Mouse (Mus musculus) B cell, adult (primary cell): ENCODE results near the gene Trim40. TPM values are rescaled to one million over a fixed set of nuclear protein-coding genes. Genes with fewer than 3 reads are reported as not detected.

Source experiments
- total RNA-seq: library from RNA; stranded (reverse); gene quantifications from 4 replicates; pipeline ENCODE4 v1.2.4, GENCODE M21; 2023; ENCODE audit not compliant: inconsistent age

Gene Trim40
- 0.24 to 0.93 TPM in 2 of 4 replicates, not detected in the others for total RNA-seq

DNA sequence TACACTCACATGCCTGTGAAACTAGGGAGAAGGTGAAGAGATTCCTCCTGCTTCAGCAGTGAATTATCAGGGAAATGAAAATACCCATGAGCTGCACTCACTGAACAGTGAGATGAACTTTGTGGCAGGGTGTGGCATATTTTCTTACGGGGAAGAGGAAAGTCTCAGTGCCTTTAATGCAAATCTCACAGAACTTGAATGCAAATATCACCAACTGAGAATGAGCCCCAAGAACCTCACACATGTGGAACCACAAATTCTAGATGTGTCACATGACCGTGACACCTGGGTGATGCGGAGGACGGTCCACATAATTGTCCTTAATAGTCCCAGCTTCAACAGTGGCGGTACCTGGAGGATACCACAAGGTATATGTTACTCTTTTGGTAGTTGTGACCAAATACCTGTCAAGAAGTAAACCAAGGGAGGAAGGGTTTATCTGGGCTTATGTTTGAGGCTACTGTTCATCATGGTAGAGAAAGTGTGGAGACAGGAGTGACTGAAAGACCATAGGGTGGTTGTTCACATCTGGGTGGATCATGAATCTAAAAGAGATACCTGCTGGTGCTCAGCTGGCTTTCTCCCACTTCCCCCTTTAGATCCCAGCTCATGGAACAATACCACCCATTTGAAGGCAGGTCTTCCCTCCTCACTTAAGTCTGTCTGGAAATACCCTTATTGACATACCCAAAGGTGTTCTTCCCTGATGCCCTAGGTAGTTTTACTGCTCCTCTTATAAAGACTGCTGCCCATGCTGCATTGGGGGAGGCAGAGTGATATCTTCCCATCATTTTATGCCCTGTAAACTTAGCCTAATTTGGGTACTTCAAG, at the start of gene Trim40:
Trim40 (minus strand) TSS at position 51 of the 831 bp plus-strand sequence.

DNA sequence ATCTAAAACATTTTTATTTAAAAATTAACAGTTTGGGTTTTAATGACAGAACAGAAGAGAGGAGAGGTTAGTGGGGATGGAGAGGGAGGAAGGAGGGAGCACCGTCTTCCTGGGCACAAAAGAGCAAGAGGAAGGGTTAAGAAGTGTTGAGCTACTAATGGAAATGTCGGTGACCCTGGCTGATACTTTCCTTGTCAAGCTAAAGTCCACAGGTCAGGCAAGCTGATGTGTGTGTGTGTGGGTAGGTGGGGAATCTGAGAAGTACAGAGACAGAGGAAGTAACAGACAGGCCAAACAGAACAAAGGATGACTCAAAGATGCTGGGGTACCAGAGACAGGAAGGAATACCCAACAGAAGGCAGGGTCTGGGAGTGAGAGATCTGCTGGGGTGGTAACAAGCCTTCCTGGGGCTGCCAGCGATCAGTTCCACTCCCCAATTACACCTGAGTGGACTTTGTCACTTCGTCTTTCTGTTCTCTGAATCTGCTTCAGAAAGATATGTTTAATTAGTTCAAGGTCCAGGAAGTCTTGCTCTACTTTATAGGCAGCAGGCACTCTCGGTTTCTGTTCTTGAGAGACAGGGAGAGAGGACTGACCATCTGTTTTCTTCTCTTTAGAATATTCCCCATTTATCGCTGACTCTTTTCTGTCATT, 7.8 kb upstream of the Trim40 start, which contains the start of gene Trim31:
Trim31 (plus strand) TSS at position 567 of the 654 bp plus-strand sequence.

DNA sequence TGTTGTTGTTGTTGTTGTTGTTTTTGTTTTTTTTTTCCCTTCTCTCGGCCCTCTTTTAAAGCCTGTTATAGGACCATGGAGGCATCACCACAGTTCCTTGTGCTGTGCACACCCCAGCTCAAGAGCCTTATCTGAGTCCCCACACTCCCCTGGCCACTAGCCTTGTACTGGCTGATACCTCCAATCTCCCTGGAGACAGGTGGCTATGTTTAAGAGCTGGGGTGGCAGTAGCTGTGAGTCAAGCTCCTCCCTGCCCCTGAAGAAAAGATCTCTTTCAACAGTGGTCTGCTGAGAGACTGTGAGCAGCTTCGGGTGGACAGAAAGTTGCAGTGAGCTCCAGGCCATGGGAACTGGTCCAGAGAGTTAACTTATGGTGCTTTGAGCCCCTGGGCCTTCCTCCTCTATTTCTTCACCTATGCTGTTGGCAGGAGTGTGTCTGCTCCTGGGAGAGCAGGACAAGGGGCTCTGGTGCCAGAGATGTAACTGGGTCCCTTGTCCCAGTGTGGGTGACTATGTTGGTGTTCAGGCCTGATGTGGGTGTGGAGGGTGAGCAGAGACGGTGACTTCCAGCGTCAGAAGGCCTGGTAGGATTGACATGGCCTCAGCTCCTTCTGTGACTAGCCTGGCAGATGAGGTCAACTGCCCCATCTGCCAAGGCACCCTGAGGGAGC, 20.5 kb downstream of the Trim40 start, which contains the start of gene Trim10:
Trim10 (plus strand) TSS at position 291 of the 671 bp plus-strand sequence.

DNA sequence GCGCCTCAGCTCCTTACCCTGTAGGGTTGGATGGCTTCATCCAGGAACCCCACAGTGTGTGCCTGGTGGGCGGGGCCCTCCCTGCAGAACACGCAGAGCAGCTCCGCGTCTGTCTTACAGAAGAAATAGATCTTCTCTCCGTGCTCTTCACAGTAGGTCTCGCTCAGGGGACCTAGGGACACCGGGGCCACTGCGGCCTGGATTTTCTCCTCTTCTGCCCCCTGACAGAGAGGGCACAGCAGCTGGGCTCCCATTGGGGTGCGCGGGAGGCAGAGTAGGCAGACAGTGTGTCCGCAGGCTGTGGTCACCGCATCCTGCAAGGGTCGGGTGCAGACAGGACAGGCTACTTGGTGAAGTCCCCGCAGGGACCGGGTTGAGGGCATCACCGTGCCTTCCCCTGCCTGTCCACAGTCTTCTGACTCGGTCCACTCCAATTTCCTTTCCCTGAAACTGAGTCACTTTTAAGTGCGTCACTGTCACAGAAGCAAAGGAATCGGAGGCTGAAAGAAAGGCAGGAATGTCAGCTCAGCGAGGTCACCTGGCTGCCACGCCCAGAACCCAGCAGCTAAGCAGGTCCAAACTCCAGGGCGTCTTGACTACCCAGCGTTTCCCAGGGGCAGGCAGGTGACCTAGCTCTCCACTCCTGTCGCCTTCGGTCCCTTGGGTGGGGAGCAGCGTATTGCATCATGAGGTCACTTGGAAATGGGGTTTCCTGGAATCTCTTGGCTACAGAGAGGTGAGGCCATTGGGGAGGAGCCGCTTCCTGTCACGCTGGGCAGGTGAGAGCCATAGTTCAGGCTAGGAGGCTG, 23.0 kb downstream of the Trim40 start, which contains the start of gene Trim15:
Trim15 (minus strand) TSS at position 492 of the 809 bp plus-strand sequence.

DNA sequence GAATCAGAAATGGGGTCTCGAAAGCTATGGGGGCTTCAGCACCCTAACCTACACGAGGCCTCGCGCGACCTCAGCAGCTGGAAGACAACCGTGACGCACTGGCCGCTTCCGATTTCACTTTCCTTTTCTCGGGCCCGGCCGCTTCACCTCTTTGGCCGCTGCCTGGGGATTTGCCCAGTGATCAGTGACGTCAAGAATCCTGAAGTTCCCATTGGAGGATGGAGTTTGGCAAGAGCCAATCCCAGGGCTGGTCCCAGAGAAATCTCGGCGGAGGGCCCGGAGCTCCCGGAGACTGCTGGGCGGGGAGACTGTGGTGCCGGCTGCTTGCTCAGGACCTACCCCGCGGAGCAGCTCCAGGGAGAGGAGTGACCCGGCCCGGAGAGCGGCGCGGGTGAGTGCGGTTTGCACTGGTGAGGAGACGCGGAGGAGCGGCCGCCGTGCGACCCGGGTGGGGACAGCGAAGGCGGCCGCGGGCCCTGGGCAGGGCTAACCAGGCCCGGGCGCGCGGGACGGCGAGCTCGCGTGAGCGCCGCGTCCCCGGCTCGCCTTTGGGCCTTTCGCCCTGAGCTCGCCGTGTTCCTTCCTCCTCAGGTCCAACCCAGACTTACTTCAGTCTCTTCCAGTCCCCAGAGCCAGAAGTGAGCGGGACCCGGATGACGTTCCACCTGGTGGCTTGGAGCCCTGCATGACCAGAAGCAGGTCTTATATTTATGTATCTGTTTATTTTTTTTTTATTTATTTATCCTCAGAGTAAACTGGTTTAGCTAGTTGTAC, 52.9 kb downstream of the Trim40 start, which contains the start of gene Trim26:
Trim26 (plus strand) TSS at position 261 of the 774 bp plus-strand sequence.

Other genes with a start within 250 kb of the Trim40 start
- not detected in 4 replicates for gene H2-M9, start 247.5 kb downstream of the Trim40 start, total RNA-seq
- gene H2-M1, start 217.9 kb downstream of the Trim40 start, total RNA-seq, result not detected in 4 replicates
- not detected in 4 replicates for gene H2-M10.5, start 117.2 kb downstream of the Trim40 start, total RNA-seq
- gene H2-M10.6, start 78.0 kb downstream of the Trim40 start, total RNA-seq, result not detected in 4 replicates
- gene Trim26, start 53.0 kb downstream of the Trim40 start, total RNA-seq, result 191 to 213 TPM (median 199 TPM) in 4 replicates
- not detected in 4 replicates for gene Trim15, start 22.9 kb downstream of the Trim40 start, total RNA-seq
- 0.21 TPM in 1 of 4 replicates, not detected in the others for gene Trim10, start 20.5 kb downstream of the Trim40 start, total RNA-seq
- not detected in 4 replicates for gene Trim31, start 8.0 kb upstream of the Trim40 start, total RNA-seq
- 0.58 TPM in 1 of 4 replicates, not detected in the others for gene Rnf39, start 52.8 kb upstream of the Trim40 start, total RNA-seq
- gene Ppp1r11, start 61.6 kb upstream of the Trim40 start, total RNA-seq, result 90.0 to 119 TPM (median 113 TPM) in 4 replicates
- 79.5 to 91.0 TPM (median 81.3 TPM) in 4 replicates for gene Znrd1, start 68.4 kb upstream of the Trim40 start, total RNA-seq
- gene Znrd1as, start 68.5 kb upstream of the Trim40 start, total RNA-seq, result 1.6 to 2.7 TPM (median 2.1 TPM) in 4 replicates
- gene 2410137M14Rik, start 91.1 kb upstream of the Trim40 start, total RNA-seq, result not detected in 4 replicates
- not detected in 4 replicates for gene H2-M5, start 99.4 kb upstream of the Trim40 start, total RNA-seq
- not detected in 4 replicates for gene Zfp57, start 111.0 kb upstream of the Trim40 start, total RNA-seq
- gene Mog, start 133.3 kb upstream of the Trim40 start, total RNA-seq, result not detected in 4 replicates
- 55.3 to 68.7 TPM (median 59.7 TPM) in 4 replicates for gene Gabbr1, start 155.8 kb upstream of the Trim40 start, total RNA-seq
- gene Olfr90, start 198.4 kb upstream of the Trim40 start, total RNA-seq, result 0.19 to 0.24 TPM in 2 of 4 replicates, not detected in the others
- gene Olfr91, start 208.2 kb upstream of the Trim40 start, total RNA-seq, result not detected in 4 replicates
- not detected in 4 replicates for gene Olfr92, start 230.0 kb upstream of the Trim40 start, total RNA-seq